Mouse (Mus musculus) heart, postnatal 0 days (tissue): Measurements from ENCODE around the gene Suv39h2. TPM values are rescaled to one million over a fixed set of nuclear protein-coding genes. Genes with fewer than 3 reads are reported as not detected.

ENCODE experiments used
- ATAC-seq: fragments of 200-750 bp; cut with Nextera tagmentation; 2 replicates; pipeline ENCODE4 v1.8.0; 2017; ENCODE audit warnings: low read depth, moderate number of reproducible peaks, moderate library complexity; ENCODE audit not compliant: insufficient read depth
- DNase-seq: peaks from one replicate; pipeline ENCODE4 v3.0.0-alpha.2; 2016; ENCODE audit warnings: low spot score
- H3K27ac ChIP-seq: fragments of 300-500 bp; sonication (generic); 2 replicates; pipeline ENCODE4 v1.5.1; 2014; ENCODE audit warnings: low read depth, mild to moderate bottlenecking
- H3K27me3 ChIP-seq: fragments of 300-500 bp; sonication (generic); 2 replicates; pipeline ENCODE4 v1.6.1; 2014; ENCODE audit warnings: low read length, mixed read lengths; ENCODE audit not compliant: control insufficient read depth, insufficient read depth
- H3K36me3 ChIP-seq: fragments of 300-500 bp; sonication (generic); replicated peaks from 2 replicates; pipeline ENCODE4 v1.6.1; 2014; ENCODE audit warnings: low read length, mixed read lengths; ENCODE audit not compliant: control insufficient read depth, insufficient read depth
- H3K4me1 ChIP-seq: fragments of 300-500 bp; sonication (generic); 2 replicates; pipeline ENCODE4 v1.6.1; 2014; ENCODE audit warnings: antibody characterized with exemption; ENCODE audit not compliant: control insufficient read depth, insufficient read depth
- H3K4me2 ChIP-seq: fragments of 300-500 bp; sonication (generic); 2 replicates; pipeline ENCODE4 v1.6.1; 2014; ENCODE audit warnings: low read depth, mild to moderate bottlenecking, low read length, moderate library complexity
- H3K4me3 ChIP-seq: fragments of 300-500 bp; sonication (generic); 2 replicates; pipeline ENCODE4 v1.5.1; 2014; ENCODE audit warnings: low read depth, low read length
- H3K9ac ChIP-seq: fragments of 300-500 bp; sonication (generic); replicated peaks from 2 replicates; pipeline ENCODE4 v1.6.1; 2014; ENCODE audit warnings: low read depth, low read length, mixed read lengths
- H3K9me3 ChIP-seq: fragments of 300-500 bp; sonication (generic); replicated peaks from 2 replicates; pipeline ENCODE4 v1.6.1; 2016; ENCODE audit warnings: low read length; ENCODE audit not compliant: control insufficient read depth
- CTCF ChIP-seq: IDR thresholded peaks from 2 replicates; pipeline ENCODE4 v1.5.1; 2016; ENCODE audit warnings: antibody characterized with exemption, control low read depth, low read depth
- EP300 ChIP-seq: IDR thresholded peaks from 2 replicates; pipeline ENCODE4 v1.6.1; 2016; ENCODE audit warnings: antibody characterized with exemption, low read depth
- WGBS: fragments of 180-500 bp; shearing (Covaris S2); extraction: QIAGEN DNeasy Blood & Tissue Kit; methylation state at CpG from one replicate; pipeline ENCODE4 v1.1.7; 2014; 5-methylcytosine and 5-hydroxymethylcytosine counted together
- polyA plus RNA-seq: library from polyadenylated mRNA; unstranded; fragments of >200 nt; fragmentation: Nextera tagmentation; extraction: Ambion mirVana; gene quantifications from 2 replicates; pipeline ENCODE4 v1.2.1, GENCODE M21; 2015
- total RNA-seq: library from RNA; depleted of rRNA; stranded (reverse); fragments of >200 nt; gene quantifications from 2 replicates; pipeline ENCODE4 v1.2.3, GENCODE M21; 2014; ENCODE audit warnings: low replicate concordance; rRNA removed

Suv39h2 gene
- total and polyA plus RNA-seq, 2 experiments from 2014 or later: 2.2 to 2.7 TPM

DNA sequence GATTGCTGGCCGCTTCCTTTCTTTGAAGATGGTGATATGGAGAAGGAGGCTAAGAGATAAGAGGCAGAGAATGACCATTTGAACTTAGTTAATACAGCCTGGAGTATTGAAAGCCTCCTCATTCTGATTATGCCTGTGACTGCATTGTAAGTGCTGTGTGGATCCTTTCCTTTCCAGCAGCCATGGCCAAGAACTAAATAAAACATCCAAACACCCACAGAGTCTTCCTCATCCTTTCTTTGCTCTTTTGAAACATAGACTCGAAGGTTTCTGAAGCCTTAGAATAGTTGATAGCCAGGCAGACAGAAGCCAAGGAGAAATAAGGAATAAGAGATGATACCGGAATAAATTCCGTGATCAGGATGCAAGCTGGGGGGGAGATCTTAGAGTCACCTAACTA, 68.8 kb downstream of the Suv39h2 start:
- TF ChIP-seq EP300 (no peak), CTCF (no peak)
- H3K27ac ChIP-seq: no peak overlapping the region
- DNase-seq (no peak), ATAC-seq (no peak)
- WGBS: 69% methylated on average over 4 of the region's 4 CpGs
- no peaks in the 10 kb centered on the region for H3K4me1 ChIP-seq
- no peak overlapping the region for H3K4me3 ChIP-seq
- no peaks in the 10 kb centered on the region for H3K36me3 ChIP-seq
- no peak overlapping the region for H3K4me2 ChIP-seq
- H3K27me3 ChIP-seq: no peaks in the 10 kb centered on the region
- no peaks in the 10 kb centered on the region for H3K9me3 ChIP-seq
- no peak overlapping the region for H3K9ac ChIP-seq

Other genes starting within 250 kb of the Suv39h2 start
- 14.9 and 20.7 TPM in 2 replicates for gene Nmt2, start 190.8 kb downstream of the Suv39h2 start, total RNA-seq
- gene Nmt2, start 190.8 kb downstream of the Suv39h2 start, polyA plus RNA-seq: 17.3 and 18.1 TPM in 2 replicates
- 1.2 and 2.5 TPM in 2 replicates for gene Rpp38, start 142.4 kb downstream of the Suv39h2 start, total RNA-seq
- 10.1 and 11.3 TPM in 2 replicates for gene Rpp38, start 142.4 kb downstream of the Suv39h2 start, polyA plus RNA-seq
- not detected in 2 replicates for gene Acbd7, start 138.9 kb downstream of the Suv39h2 start, total RNA-seq
- 0.79 and 1.1 TPM in 2 replicates for gene Acbd7, start 138.9 kb downstream of the Suv39h2 start, polyA plus RNA-seq
- not detected in 2 replicates for gene Olah, start 77.8 kb downstream of the Suv39h2 start, total RNA-seq
- not detected in 2 replicates for gene Olah, start 77.8 kb downstream of the Suv39h2 start, polyA plus RNA-seq
- gene Meig1, start 52.4 kb downstream of the Suv39h2 start, total RNA-seq: not detected in 2 replicates
- 0.44 and 1.6 TPM in 2 replicates for gene Meig1, start 52.4 kb downstream of the Suv39h2 start, polyA plus RNA-seq
- gene Dclre1c, start 50.9 kb downstream of the Suv39h2 start, total RNA-seq: 1.6 and 3.1 TPM in 2 replicates
- 2.4 and 2.6 TPM in 2 replicates for gene Dclre1c, start 50.9 kb downstream of the Suv39h2 start, polyA plus RNA-seq
- gene Gm45902, start 37.8 kb upstream of the Suv39h2 start, total RNA-seq: 1.8 and 2.6 TPM in 2 replicates
- gene Gm45902, start 37.8 kb upstream of the Suv39h2 start, polyA plus RNA-seq: 1.5 and 1.7 TPM in 2 replicates
- 46.9 and 54.5 TPM in 2 replicates for gene Hspa14, start 37.8 kb upstream of the Suv39h2 start, total RNA-seq
- gene Hspa14, start 37.8 kb upstream of the Suv39h2 start, polyA plus RNA-seq: 45.3 and 47.1 TPM in 2 replicates
- gene Cdnf, start 38.0 kb upstream of the Suv39h2 start, total RNA-seq: 0.31 and 1.1 TPM in 2 replicates
- gene Cdnf, start 38.0 kb upstream of the Suv39h2 start, polyA plus RNA-seq: 1.3 and 1.6 TPM in 2 replicates
- 18.5 and 36.5 TPM in 2 replicates for gene Fam107b, start 95.5 kb upstream of the Suv39h2 start, total RNA-seq
- 9.2 and 9.6 TPM in 2 replicates for gene Fam107b, start 95.5 kb upstream of the Suv39h2 start, polyA plus RNA-seq